Mouse (Mus musculus): Measurements from ENCODE around the gene Olfr1076. TPM values are rescaled to one million over a fixed set of nuclear protein-coding genes. Genes with fewer than 3 reads are reported as not detected.
A peak's percentile ranks its signal among the peaks of the same experiment; 100 is the strongest.
"Not testable (repeated sequence)": the region's sequence is repeated elsewhere in the genome, so short reads cannot be mapped to it uniquely, and the experiment has no call there.

Gene Olfr1076
- polyA plus RNA-seq (2014; fragmentation: Nextera tagmentation; extraction: Ambion mirVana), result not detected in 2 replicates

DNA sequence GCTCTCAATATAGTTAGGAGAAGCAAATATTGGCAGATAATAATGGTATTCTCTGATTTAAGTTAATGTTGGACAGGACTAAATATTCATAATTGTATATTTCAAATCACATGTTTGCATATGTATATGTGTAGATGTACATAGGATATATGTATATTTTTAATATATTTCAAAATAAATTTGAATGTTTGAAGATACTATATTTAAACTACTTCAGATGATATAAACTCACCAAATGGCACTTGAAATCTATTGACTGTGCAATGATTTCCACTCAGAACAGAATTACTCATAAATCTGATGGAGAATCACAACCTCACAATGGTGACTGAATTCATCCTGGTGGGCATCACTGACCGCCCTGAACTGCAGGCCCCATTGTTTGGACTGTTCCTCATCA lies at the start of gene Olfr1076:
Gene Olfr1076, plus strand, starts transcription at position 301 of the 400 bp plus-strand sequence.
- Histone ChIP-seq H3K9me3 (ENCODE audit: control insufficient read depth, low read length) (no peaks in the 10 kb centered on the region), H3K4me2 (ENCODE audit: low read depth) (no peak within 1 kb of the TSS), H3K36me3 (ENCODE audit: control insufficient read depth, insufficient read depth, low read length) (no peaks in the 10 kb centered on the region), H3K4me1 (ENCODE audit: control insufficient read depth, insufficient read depth, low read length) (no peaks in the 10 kb centered on the region), H3K9ac (ENCODE audit: low read length) (no peak within 1 kb of the TSS), H3K27me3 (ENCODE audit: control insufficient read depth, insufficient read depth, low read length) (no peaks in the 10 kb centered on the region), H3K4me3 (ENCODE audit: low read depth, low read length) (no peak within 1 kb of the TSS), H3K27ac (ENCODE audit: low read depth, low read length) (no peak within 1 kb of the TSS)
- WGBS, result 93% methylated on average over 1 of the region's 1 CpGs
- ATAC-seq (ENCODE audit: insufficient read depth, low FRiP score, low TSS enrichment) (no peak), DNase-seq (ENCODE audit: low spot score) (no peak)

DNA sequence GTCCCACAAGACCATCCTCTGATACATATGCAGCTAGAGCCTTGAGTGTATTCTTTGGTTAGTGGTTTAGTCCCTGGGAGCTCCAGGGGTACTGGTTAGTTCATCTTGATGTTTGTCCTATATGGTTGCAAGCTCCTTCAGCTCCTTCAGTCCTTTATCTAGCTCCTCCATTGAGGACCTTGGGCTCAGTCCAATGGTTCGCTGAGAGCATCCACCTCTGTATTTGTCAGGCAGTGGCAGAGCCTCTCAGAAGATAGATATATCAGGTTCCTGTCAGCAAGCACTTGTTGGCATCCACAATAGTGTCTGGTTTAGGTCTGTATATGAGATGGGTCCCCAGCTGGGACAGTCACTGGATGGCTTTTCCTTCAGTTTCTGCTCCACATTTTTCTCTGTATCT lies 47.8 kb upstream of the Olfr1076 start:
- Histone ChIP-seq H3K9me3 (ENCODE audit: control insufficient read depth, low read length) (no peaks in the 10 kb centered on the region), H3K4me1 (ENCODE audit: control insufficient read depth, insufficient read depth, low read length) (no peaks in the 10 kb centered on the region), H3K9ac (ENCODE audit: low read length) (no peak overlapping the region), H3K27ac (ENCODE audit: low read depth, low read length) (no peak overlapping the region), H3K36me3 (ENCODE audit: control insufficient read depth, insufficient read depth, low read length) (no peaks in the 10 kb centered on the region), H3K4me3 (ENCODE audit: low read depth, low read length) (no peak overlapping the region), H3K27me3 (ENCODE audit: control insufficient read depth, insufficient read depth, low read length) (no peaks in the 10 kb centered on the region), H3K4me2 (ENCODE audit: low read depth) (no peak overlapping the region)
- ATAC-seq (ENCODE audit: insufficient read depth, low FRiP score, low TSS enrichment) (no peak), DNase-seq (ENCODE audit: low spot score) (no peak)
- 90% methylated on average over 1 of the region's 1 CpGs for WGBS

DNA sequence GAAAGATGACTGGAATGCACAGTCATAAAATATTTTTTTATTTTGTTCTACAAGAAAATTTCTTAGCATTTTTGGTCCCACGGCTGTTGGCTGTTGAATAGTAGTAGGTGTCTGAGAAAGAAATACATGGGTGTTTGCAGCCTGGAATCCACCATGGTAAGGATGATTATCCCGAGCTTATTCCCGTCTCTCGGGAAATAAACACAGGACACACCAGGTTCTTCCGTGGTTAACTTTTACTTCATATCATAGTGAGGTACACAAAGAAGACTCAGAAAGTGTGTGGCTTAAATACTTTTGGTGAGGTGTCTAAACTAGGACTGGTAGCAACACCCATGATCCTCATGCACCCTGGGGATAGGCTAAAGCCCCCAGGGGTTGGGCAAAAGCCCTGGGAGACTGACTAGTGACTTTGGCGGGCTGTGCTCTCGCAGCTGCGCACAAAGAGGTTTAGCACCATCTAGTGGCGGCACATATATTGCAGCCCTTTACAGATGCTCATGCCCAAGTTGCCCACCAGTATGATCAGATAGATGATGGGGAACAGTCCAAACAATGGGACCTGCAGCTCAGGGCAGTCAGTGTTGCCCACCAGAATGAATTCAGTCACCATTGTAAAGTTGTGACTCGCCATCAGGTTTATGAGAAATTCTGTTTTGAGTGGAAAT lies 43.7 kb upstream of the Olfr1076 start:
- Histone ChIP-seq H3K27ac (ENCODE audit: low read depth, low read length) (no peak overlapping the region), H3K36me3 (ENCODE audit: control insufficient read depth, insufficient read depth, low read length) (no peaks in the 10 kb centered on the region), H3K27me3 (ENCODE audit: control insufficient read depth, insufficient read depth, low read length) (no peaks in the 10 kb centered on the region), H3K4me2 (ENCODE audit: low read depth) (no peak overlapping the region), H3K9me3 (ENCODE audit: control insufficient read depth, low read length) (no peaks in the 10 kb centered on the region), H3K4me1 (ENCODE audit: control insufficient read depth, insufficient read depth, low read length) (no peaks in the 10 kb centered on the region), H3K4me3 (ENCODE audit: low read depth, low read length) (no peak overlapping the region), H3K9ac (ENCODE audit: low read length) (no peak overlapping the region)
- WGBS, result 40% methylated on average over 10 of the region's 10 CpGs
- ATAC-seq (ENCODE audit: insufficient read depth, low FRiP score, low TSS enrichment) (peak; percentile 89; the same call in 1 of the 2 replicates), DNase-seq (ENCODE audit: low spot score) (peak; percentile 73)

DNA sequence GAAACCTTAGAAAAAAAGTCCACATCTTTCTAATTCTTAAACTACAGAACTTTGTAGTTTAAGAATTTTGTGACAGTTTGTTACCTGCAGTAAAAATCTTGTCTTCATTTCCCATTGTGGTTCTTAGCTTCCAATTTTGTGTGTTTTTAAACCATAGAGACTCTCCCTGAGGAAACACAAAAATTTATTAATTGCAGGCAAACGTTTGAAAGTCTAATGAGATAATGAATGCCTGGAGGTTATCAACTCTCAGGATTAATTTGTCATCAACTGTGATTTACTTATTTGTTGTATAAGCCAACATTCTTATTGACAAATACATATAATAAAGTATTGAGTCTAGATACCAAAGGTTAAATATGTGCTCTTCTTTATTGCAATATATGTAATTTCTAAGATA lies 21.0 kb upstream of the Olfr1076 start, which contains the start of gene Olfr228:
Gene Olfr228, minus strand, starts transcription at position 101 of the 400 bp plus-strand sequence.
- Histone ChIP-seq H3K4me3 (ENCODE audit: low read depth, low read length) (no peak within 1 kb of the TSS), H3K27ac (ENCODE audit: low read depth, low read length) (no peak within 1 kb of the TSS), H3K4me1 (ENCODE audit: control insufficient read depth, insufficient read depth, low read length) (no peaks in the 10 kb centered on the region), H3K36me3 (ENCODE audit: control insufficient read depth, insufficient read depth, low read length) (no peaks in the 10 kb centered on the region), H3K4me2 (ENCODE audit: low read depth) (no peak within 1 kb of the TSS), H3K9me3 (ENCODE audit: control insufficient read depth, low read length) (no peaks in the 10 kb centered on the region), H3K9ac (ENCODE audit: low read length) (no peak within 1 kb of the TSS), H3K27me3 (ENCODE audit: control insufficient read depth, insufficient read depth, low read length) (no peaks in the 10 kb centered on the region)
- 60% methylated on average over 1 of the region's 1 CpGs for WGBS
- no peak for ATAC-seq (ENCODE audit: insufficient read depth, low FRiP score, low TSS enrichment)
- no peak for DNase-seq (ENCODE audit: low spot score)

DNA sequence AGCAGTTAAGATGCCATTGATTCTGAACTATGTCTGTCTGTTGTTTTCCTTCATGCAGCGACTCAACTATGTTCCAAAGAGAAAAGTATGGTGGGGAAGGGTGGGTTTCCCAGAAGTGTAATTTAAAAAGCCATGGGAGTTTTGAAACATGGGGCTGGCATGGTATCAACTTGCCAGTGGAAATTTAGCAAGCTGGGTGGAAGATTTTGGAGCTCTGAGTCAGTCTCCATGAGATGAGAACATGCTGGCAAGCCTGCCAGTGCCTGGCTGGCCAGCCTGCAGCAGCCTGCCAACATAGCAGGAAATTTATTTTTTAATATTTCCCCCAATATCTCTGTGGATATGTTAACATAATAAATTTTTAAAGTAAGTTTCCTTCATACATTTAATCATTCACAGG lies 22.7 kb downstream of the Olfr1076 start:
- ATAC-seq (ENCODE audit: insufficient read depth, low FRiP score, low TSS enrichment) (no peak), DNase-seq (ENCODE audit: low spot score) (no peak)
- no peaks in the 10 kb centered on the region for H3K4me1 ChIP-seq (ENCODE audit: control insufficient read depth, insufficient read depth, low read length)
- H3K27ac ChIP-seq (ENCODE audit: low read depth, low read length), result no peak overlapping the region
- H3K9ac ChIP-seq (ENCODE audit: low read length), result no peak overlapping the region
- no peaks in the 10 kb centered on the region for H3K9me3 ChIP-seq (ENCODE audit: control insufficient read depth, low read length)
- no peak overlapping the region for H3K4me2 ChIP-seq (ENCODE audit: low read depth)
- no peaks in the 10 kb centered on the region for H3K36me3 ChIP-seq (ENCODE audit: control insufficient read depth, insufficient read depth, low read length)
- H3K4me3 ChIP-seq (ENCODE audit: low read depth, low read length), result no peak overlapping the region
- no peaks in the 10 kb centered on the region for H3K27me3 ChIP-seq (ENCODE audit: control insufficient read depth, insufficient read depth, low read length)
- WGBS, result 73% methylated on average over 1 of the region's 1 CpGs

DNA sequence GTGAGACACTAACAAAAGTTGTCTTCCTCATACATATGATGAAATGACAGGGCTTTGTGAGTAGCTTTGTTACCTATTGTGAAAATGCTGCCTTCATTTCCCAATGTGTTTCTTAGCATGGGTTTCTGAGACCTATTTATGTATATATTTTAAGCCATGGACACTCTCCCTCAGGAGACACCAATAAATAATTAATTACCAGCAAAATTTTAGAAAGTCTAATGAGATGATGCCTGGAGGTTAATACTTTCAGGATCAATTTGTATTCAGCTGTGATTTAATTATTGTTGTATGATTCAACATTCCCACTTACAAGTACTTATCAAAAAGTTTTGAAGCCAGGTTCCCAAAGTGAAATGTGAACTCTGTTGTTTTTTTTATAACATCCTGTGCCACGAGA lies 34.1 kb downstream of the Olfr1076 start, which contains the start of gene Olfr1079:
Gene Olfr1079, minus strand, starts transcription at position 101 of the 400 bp plus-strand sequence.
- Histone ChIP-seq H3K27me3 (ENCODE audit: control insufficient read depth, insufficient read depth, low read length) (no peaks in the 10 kb centered on the region), H3K9me3 (ENCODE audit: control insufficient read depth, low read length) (no peaks in the 10 kb centered on the region), H3K4me3 (ENCODE audit: low read depth, low read length) (no peak within 1 kb of the TSS), H3K4me2 (ENCODE audit: low read depth) (no peak within 1 kb of the TSS), H3K36me3 (ENCODE audit: control insufficient read depth, insufficient read depth, low read length) (no peaks in the 10 kb centered on the region), H3K9ac (ENCODE audit: low read length) (no peak within 1 kb of the TSS), H3K27ac (ENCODE audit: low read depth, low read length) (no peak within 1 kb of the TSS), H3K4me1 (ENCODE audit: control insufficient read depth, insufficient read depth, low read length) (no peaks in the 10 kb centered on the region)
- 83% methylated on average over 1 of the region's 1 CpGs for WGBS
- DNase-seq (ENCODE audit: low spot score), result no peak
- no peak; the same call in 1 of the 2 replicates for ATAC-seq (ENCODE audit: insufficient read depth, low FRiP score, low TSS enrichment)

DNA sequence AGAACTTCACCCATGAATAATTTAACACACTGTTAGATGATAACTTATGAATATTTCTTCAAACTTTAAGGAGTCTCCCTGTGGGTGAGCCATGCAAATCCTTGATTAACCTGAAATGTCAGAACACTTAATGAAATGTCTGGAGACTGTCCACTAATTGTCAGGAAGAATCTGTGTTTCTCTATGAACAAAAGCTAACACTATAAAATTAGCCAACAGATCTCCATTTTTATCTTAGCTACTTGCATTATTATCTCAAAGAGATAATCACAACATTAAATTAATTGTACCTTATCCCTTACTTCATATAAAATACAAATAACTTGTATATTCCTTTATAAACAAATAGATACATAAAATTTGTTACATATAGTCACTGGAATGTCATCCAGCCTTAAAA lies 49.9 kb downstream of the Olfr1076 start, which contains the start of gene Olfr1080:
Gene Olfr1080, minus strand, starts transcription at position 101 of the 400 bp plus-strand sequence.
- not testable (repeated sequence) for H3K4me3 ChIP-seq (ENCODE audit: low read depth, low read length); H3K27me3 ChIP-seq (ENCODE audit: control insufficient read depth, insufficient read depth, low read length); H3K4me2 ChIP-seq (ENCODE audit: low read depth); ATAC-seq (ENCODE audit: insufficient read depth, low FRiP score, low TSS enrichment); H3K9ac ChIP-seq (ENCODE audit: low read length); DNase-seq (ENCODE audit: low spot score); H3K36me3 ChIP-seq (ENCODE audit: control insufficient read depth, insufficient read depth, low read length); H3K27ac ChIP-seq (ENCODE audit: low read depth, low read length); H3K9me3 ChIP-seq (ENCODE audit: control insufficient read depth, low read length); H3K4me1 ChIP-seq (ENCODE audit: control insufficient read depth, insufficient read depth, low read length)

Other genes with a start within 250 kb of the Olfr1076 start
- gene Olfr1051, start 229.4 kb upstream of the Olfr1076 start, polyA plus RNA-seq (2014; fragmentation: Nextera tagmentation; extraction: Ambion mirVana), result not detected in 2 replicates
- not detected in 2 replicates for gene Olfr1052, start 216.0 kb upstream of the Olfr1076 start, polyA plus RNA-seq (2014; fragmentation: Nextera tagmentation; extraction: Ambion mirVana)
- not detected in 2 replicates for gene Olfr1053, start 193.2 kb upstream of the Olfr1076 start, polyA plus RNA-seq (2014; fragmentation: Nextera tagmentation; extraction: Ambion mirVana)
- gene Olfr1054, start 173.0 kb upstream of the Olfr1076 start, polyA plus RNA-seq (2014; fragmentation: Nextera tagmentation; extraction: Ambion mirVana), result not detected in 2 replicates
- not detected in 2 replicates for gene Olfr1055, start 158.2 kb upstream of the Olfr1076 start, polyA plus RNA-seq (2014; fragmentation: Nextera tagmentation; extraction: Ambion mirVana)
- not detected in 2 replicates for gene Olfr1056, start 146.0 kb upstream of the Olfr1076 start, polyA plus RNA-seq (2014; fragmentation: Nextera tagmentation; extraction: Ambion mirVana)
- gene Olfr1057, start 130.1 kb upstream of the Olfr1076 start, polyA plus RNA-seq (2014; fragmentation: Nextera tagmentation; extraction: Ambion mirVana), result not detected in 2 replicates
- gene Olfr1058, start 119.9 kb upstream of the Olfr1076 start, polyA plus RNA-seq (2014; fragmentation: Nextera tagmentation; extraction: Ambion mirVana), result not detected in 2 replicates
- gene Olfr1061, start 94.4 kb upstream of the Olfr1076 start, polyA plus RNA-seq (2014; fragmentation: Nextera tagmentation; extraction: Ambion mirVana), result not detected in 2 replicates
- not detected in 2 replicates for gene Olfr1062, start 81.7 kb upstream of the Olfr1076 start, polyA plus RNA-seq (2014; fragmentation: Nextera tagmentation; extraction: Ambion mirVana)
- gene Olfr1065, start 57.9 kb upstream of the Olfr1076 start, polyA plus RNA-seq (2014; fragmentation: Nextera tagmentation; extraction: Ambion mirVana), result not detected in 2 replicates
- not detected in 2 replicates for gene Olfr1066, start 52.2 kb upstream of the Olfr1076 start, polyA plus RNA-seq (2014; fragmentation: Nextera tagmentation; extraction: Ambion mirVana)
- gene Olfr228, start 21.1 kb upstream of the Olfr1076 start, polyA plus RNA-seq (2014; fragmentation: Nextera tagmentation; extraction: Ambion mirVana), result not detected in 2 replicates
- not detected in 2 replicates for gene Olfr1079, start 34.0 kb downstream of the Olfr1076 start, polyA plus RNA-seq (2014; fragmentation: Nextera tagmentation; extraction: Ambion mirVana)
- not detected in 2 replicates for gene Olfr1080, start 49.8 kb downstream of the Olfr1076 start, polyA plus RNA-seq (2014; fragmentation: Nextera tagmentation; extraction: Ambion mirVana)
- not detected in 2 replicates for gene Olfr1082, start 90.5 kb downstream of the Olfr1076 start, polyA plus RNA-seq (2014; fragmentation: Nextera tagmentation; extraction: Ambion mirVana)
- gene Olfr1084, start 131.3 kb downstream of the Olfr1076 start, polyA plus RNA-seq (2014; fragmentation: Nextera tagmentation; extraction: Ambion mirVana), result not detected in 2 replicates
- gene Olfr1085, start 153.6 kb downstream of the Olfr1076 start, polyA plus RNA-seq (2014; fragmentation: Nextera tagmentation; extraction: Ambion mirVana), result not detected in 2 replicates
- gene Olfr1086, start 171.6 kb downstream of the Olfr1076 start, polyA plus RNA-seq (2014; fragmentation: Nextera tagmentation; extraction: Ambion mirVana), result not detected in 2 replicates
- gene Olfr1087, start 189.9 kb downstream of the Olfr1076 start, polyA plus RNA-seq (2014; fragmentation: Nextera tagmentation; extraction: Ambion mirVana), result not detected in 2 replicates
- not detected in 2 replicates for gene Olfr1089, start 225.2 kb downstream of the Olfr1076 start, polyA plus RNA-seq (2014; fragmentation: Nextera tagmentation; extraction: Ambion mirVana)